Mouse (Mus musculus): ENCODE results near the gene Itgb7. TPM values are rescaled to one million over a fixed set of nuclear protein-coding genes. Genes with fewer than 3 reads are reported as not detected.

Gene Itgb7
- polyA plus RNA-seq, 1 experiment from 2014 or later, result 6.6 TPM

DNA sequence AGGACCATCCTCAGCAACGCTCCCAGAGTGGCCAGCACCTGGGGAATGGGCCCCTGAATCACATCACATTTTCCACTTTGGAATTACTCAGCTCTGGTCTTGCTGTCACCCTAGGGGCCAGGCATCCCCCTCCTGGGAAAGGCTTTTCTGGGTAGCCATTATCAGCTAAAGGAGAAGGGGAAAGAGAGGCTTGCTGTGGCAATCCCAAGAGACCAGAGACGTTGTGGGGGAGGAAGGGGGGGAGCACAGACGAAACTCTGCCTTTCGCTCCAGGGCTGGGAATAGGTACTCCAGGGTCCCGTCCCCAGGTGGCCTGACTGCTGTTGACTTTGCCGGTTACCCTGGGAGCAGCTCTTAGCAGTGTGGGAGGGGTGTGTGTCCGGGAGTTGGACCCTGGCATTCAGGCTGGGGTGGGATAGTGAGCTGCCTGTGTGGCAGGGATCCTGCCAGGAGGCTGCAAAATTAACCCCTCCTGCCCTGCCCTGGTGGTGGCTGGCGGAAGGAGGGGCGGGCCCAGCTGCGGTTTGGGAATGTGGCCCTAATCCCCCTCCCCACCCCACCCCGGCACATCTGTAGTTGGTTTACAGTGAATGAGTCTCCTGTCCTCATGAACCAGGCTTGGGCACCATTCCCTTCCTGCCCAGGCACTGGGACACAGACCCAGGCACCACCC lies 27.0 kb upstream of the Itgb7 start:
- peak; percentile 53 for ATAC-seq (ENCODE audit: insufficient number of reproducible peaks, low FRiP score, low TSS enrichment, low read depth)
- H3K9ac ChIP-seq, result 0 out of 2 replicates have a peak overlapping the region, but pooled peaks have one; percentile 17
- H3K27me3 ChIP-seq, result no peaks in the 10 kb centered on the region
- H3K27ac ChIP-seq, result peak overlapping the region; percentile 98
- H3K9me3 ChIP-seq, result no peaks in the 10 kb centered on the region
- H3K4me3 ChIP-seq, result peak overlapping the region; percentile 79
- peaks cover 4% of the 10 kb centered on the region; the same call in 1 of the 2 replicates for H3K36me3 ChIP-seq
- peaks cover 72% of the 10 kb centered on the region for H3K4me1 ChIP-seq
- 4% methylated on average over 11 of the region's 11 CpGs for WGBS
- H3K4me2 ChIP-seq, result peak overlapping the region; percentile 81

DNA sequence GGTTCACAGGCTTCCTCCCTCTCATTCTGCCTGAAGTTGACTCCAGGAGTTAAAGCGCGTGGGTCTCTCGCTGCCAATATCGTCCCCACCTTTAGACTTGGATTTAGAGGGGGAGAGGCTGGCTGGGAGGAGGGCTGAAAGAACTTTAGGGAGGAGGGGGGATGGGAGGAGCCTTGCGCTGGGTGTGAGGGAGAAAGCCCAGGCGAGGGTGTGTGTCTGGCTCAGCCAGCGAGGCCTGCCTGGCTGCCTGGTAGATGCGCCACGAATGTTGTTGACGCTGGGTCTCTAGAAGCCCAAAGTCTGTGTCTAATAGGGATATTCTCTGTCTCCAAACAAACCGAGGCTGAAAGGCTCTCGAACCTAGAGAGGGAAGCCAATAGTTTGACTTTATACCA lies 26.3 kb upstream of the Itgb7 start:
- ATAC-seq (ENCODE audit: insufficient number of reproducible peaks, low FRiP score, low TSS enrichment, low read depth), result peak; percentile 56
- no peaks in the 10 kb centered on the region for H3K9me3 ChIP-seq
- H3K36me3 ChIP-seq, result peaks cover 8% of the 10 kb centered on the region; the same call in 1 of the 2 replicates
- WGBS, result 2% methylated on average over 12 of the region's 12 CpGs
- peak overlapping the region; percentile 92; the same call in 1 of the 2 replicates for H3K9ac ChIP-seq
- peaks cover 73% of the 10 kb centered on the region for H3K4me1 ChIP-seq
- peak overlapping the region; percentile 98 for H3K27ac ChIP-seq
- H3K27me3 ChIP-seq, result no peaks in the 10 kb centered on the region
- H3K4me3 ChIP-seq, result peak overlapping the region; percentile 79
- peak overlapping the region; percentile 81 for H3K4me2 ChIP-seq

GRCm38 (mm10) chr15:102257202-102258075 lies 25.7 kb upstream of the Itgb7 start, which contains the start of gene Rarg:
Gene Rarg, minus strand, starts transcription at chr15:102257517.
- H3K9ac ChIP-seq, result peak within 1 kb of the TSS; percentile 92
- H3K36me3 ChIP-seq, result peaks cover 11% of the 10 kb centered on the region
- peak; percentile 72 for ATAC-seq (ENCODE audit: insufficient number of reproducible peaks, low FRiP score, low TSS enrichment, low read depth)
- H3K4me2 ChIP-seq, result peak within 1 kb of the TSS; percentile 81
- peak within 1 kb of the TSS; percentile 79 for H3K4me3 ChIP-seq
- H3K4me1 ChIP-seq, result peaks cover 72% of the 10 kb centered on the region
- no peaks in the 10 kb centered on the region for H3K27me3 ChIP-seq
- no peaks in the 10 kb centered on the region for H3K9me3 ChIP-seq
- H3K27ac ChIP-seq, result peak within 1 kb of the TSS; percentile 98
- WGBS, result under 1% methylated on average over 39 of the region's 46 CpGs

DNA sequence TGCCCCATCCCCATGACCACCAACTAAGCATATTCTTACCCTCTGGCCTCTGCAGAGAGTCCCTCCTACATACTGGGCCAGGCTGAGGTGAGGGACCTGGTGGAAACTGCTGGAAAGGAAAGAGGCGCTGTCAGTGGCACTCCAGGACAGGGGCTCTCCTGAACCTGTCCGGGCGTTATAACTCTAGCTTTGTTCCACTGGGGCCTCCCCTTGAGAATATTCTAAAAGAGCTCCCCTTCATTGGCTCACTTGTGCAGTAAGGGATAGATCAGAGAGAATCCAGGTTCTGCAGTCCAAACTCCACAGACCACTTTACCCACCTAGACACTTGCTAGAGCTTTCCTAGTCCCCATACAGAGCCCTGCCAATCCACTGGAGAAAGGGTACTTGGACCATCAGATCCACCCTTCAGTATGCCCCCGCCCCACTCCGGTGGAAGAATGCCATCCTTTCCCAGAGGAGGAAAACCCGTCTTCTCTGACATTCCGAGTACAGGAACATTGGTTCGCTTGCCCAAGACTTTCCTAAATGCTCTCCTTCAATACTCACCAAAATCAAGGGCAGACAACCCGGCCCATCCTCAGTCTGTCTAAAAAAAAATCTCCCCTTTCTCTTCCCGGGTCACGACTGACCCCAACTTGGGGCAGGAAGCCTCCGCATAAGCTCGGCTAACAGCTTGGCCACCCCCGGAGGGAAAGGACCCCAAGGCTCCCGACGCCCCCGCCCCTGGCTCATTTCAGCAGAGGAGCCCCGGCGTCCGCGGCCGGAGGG lies 24.9 kb upstream of the Itgb7 start:
- peak overlapping the region; percentile 79 for H3K4me3 ChIP-seq
- peak overlapping the region; percentile 81 for H3K4me2 ChIP-seq
- no peaks in the 10 kb centered on the region for H3K27me3 ChIP-seq
- H3K9me3 ChIP-seq, result no peaks in the 10 kb centered on the region
- WGBS, result 4% methylated on average over 22 of the region's 22 CpGs
- H3K4me1 ChIP-seq, result peaks cover 72% of the 10 kb centered on the region
- peak overlapping the region; percentile 98 for H3K27ac ChIP-seq
- no peak for ATAC-seq (ENCODE audit: insufficient number of reproducible peaks, low FRiP score, low TSS enrichment, low read depth)
- H3K9ac ChIP-seq, result peak overlapping the region; percentile 92
- H3K36me3 ChIP-seq, result peaks cover 20% of the 10 kb centered on the region

DNA sequence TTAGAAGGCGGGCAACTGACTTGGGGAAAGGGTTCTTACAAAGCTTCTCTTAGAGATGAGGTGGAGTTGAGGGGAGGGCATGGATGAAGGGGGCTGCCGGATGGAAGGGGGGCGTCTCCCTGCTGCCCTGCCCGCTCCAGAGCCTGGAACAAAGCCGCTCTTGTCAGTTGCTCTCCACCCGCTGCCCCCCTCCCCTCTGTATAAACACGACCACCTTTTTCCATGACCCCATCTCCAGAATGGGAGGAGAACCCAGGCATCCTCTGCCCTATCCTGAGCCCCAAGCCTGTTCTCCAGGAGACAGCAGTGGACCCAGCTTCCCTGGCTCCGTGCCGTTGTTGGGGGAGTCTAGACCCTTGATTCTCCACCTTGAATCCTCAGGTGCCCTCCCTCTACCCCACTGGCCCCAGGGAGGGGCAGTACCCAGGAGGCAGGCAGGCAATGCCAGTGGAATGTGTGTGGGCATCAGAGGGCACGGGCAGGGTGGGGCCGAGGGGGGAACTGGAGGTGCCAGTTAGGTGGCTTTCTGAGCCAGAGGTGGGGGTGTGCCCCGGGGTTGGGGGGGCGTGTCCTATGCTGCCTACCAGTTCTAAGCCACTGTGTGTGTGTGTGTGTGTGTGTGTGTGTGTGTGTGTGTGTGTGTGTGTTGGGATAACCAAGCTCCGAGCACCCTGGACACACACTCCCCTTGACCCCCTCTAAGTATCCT lies 24.0 kb upstream of the Itgb7 start:
- Histone ChIP-seq H3K4me1 (peaks cover 78% of the 10 kb centered on the region), H3K27ac (peak overlapping the region; percentile 98), H3K9ac (peak overlapping the region; percentile 92), H3K27me3 (no peaks in the 10 kb centered on the region), H3K36me3 (peaks cover 29% of the 10 kb centered on the region), H3K4me2 (peak overlapping the region; percentile 81), H3K9me3 (no peaks in the 10 kb centered on the region), H3K4me3 (peak overlapping the region; percentile 79)
- ATAC-seq (ENCODE audit: insufficient number of reproducible peaks, low FRiP score, low TSS enrichment, low read depth), result peak; percentile 61
- WGBS, result 27% methylated on average over 13 of the region's 14 CpGs

GRCm38 (mm10) chr15:102250521-102250920 lies 18.8 kb upstream of the Itgb7 start:
- H3K9ac ChIP-seq, result no peak overlapping the region
- H3K27me3 ChIP-seq, result no peaks in the 10 kb centered on the region
- WGBS, result 46% methylated on average over 5 of the region's 5 CpGs
- H3K9me3 ChIP-seq, result no peaks in the 10 kb centered on the region
- peaks cover 32% of the 10 kb centered on the region for H3K36me3 ChIP-seq
- peaks cover 81% of the 10 kb centered on the region for H3K4me1 ChIP-seq
- peak overlapping the region; percentile 99 for H3K27ac ChIP-seq
- no peak for ATAC-seq (ENCODE audit: insufficient number of reproducible peaks, low FRiP score, low TSS enrichment, low read depth)
- 0 out of 2 replicates have a peak overlapping the region, but pooled peaks have one; percentile 58 for H3K4me3 ChIP-seq
- H3K4me2 ChIP-seq, result peak overlapping the region; percentile 85

GRCm38 (mm10) chr15:102249967-102250366 lies 18.2 kb upstream of the Itgb7 start:
- peak overlapping the region; percentile 99 for H3K27ac ChIP-seq
- H3K4me2 ChIP-seq, result peak overlapping the region; percentile 85
- WGBS, result 22% methylated on average over 9 of the region's 9 CpGs
- peak overlapping the region; percentile 58 for H3K4me3 ChIP-seq
- no peaks in the 10 kb centered on the region for H3K9me3 ChIP-seq
- H3K36me3 ChIP-seq, result peaks cover 32% of the 10 kb centered on the region
- H3K27me3 ChIP-seq, result no peaks in the 10 kb centered on the region
- peaks cover 80% of the 10 kb centered on the region for H3K4me1 ChIP-seq
- no peak for ATAC-seq (ENCODE audit: insufficient number of reproducible peaks, low FRiP score, low TSS enrichment, low read depth)
- peak overlapping the region; percentile 8; the same call in 1 of the 2 replicates for H3K9ac ChIP-seq

- Histone ChIP-seq H3K9ac (no peak overlapping the region), H3K4me3 (peak overlapping the region; percentile 58), H3K4me2 (peak overlapping the region; percentile 85), H3K27me3 (no peaks in the 10 kb centered on the region), H3K27ac (peak overlapping the region; percentile 99), H3K36me3 (peaks cover 32% of the 10 kb centered on the region), H3K9me3 (no peaks in the 10 kb centered on the region), H3K4me1 (peaks cover 79% of the 10 kb centered on the region)
- peak; percentile 15; the same call in 1 of the 2 replicates for ATAC-seq (ENCODE audit: insufficient number of reproducible peaks, low FRiP score, low TSS enrichment, low read depth)
- WGBS, result 1% methylated on average over 13 of the region's 13 CpGs
These were observed 17.5 kb upstream of the Itgb7 start for GRCm38 (mm10) chr15:102249251-102249691.

DNA sequence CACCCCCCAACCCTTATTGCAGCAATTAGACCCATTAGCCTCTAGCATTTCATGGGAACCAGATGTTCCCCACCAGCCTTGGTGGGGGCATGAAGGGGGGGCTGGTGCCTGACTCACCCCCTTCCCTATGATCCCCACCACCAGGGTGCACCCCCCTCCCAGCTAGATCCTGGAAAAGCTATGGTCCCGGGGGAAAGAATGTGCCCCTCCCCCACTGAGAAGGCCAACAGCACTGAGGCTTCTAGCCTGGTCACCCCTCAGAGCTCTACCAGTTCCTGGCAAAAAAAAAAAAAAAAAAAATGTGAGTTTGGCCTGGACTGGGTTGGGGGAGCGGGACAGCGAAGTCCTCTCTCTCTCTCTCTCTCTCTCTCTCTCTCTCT lies 17.1 kb upstream of the Itgb7 start:
- WGBS, result 6% methylated on average over 3 of the region's 3 CpGs
- ATAC-seq (ENCODE audit: insufficient number of reproducible peaks, low FRiP score, low TSS enrichment, low read depth), result no peak
- H3K36me3 ChIP-seq, result peaks cover 28% of the 10 kb centered on the region
- peak overlapping the region; percentile 99 for H3K27ac ChIP-seq
- peaks cover 79% of the 10 kb centered on the region for H3K4me1 ChIP-seq
- no peaks in the 10 kb centered on the region for H3K9me3 ChIP-seq
- H3K4me3 ChIP-seq, result peak overlapping the region; percentile 58
- peak overlapping the region; percentile 85 for H3K4me2 ChIP-seq
- H3K9ac ChIP-seq, result peak overlapping the region; percentile 10; the same call in 1 of the 2 replicates
- H3K27me3 ChIP-seq, result no peaks in the 10 kb centered on the region

- H3K27me3 ChIP-seq, result no peaks in the 10 kb centered on the region
- no peaks in the 10 kb centered on the region for H3K9me3 ChIP-seq
- ATAC-seq (ENCODE audit: insufficient number of reproducible peaks, low FRiP score, low TSS enrichment, low read depth), result no peak
- peak overlapping the region; percentile 85 for H3K4me2 ChIP-seq
- peaks cover 80% of the 10 kb centered on the region for H3K4me1 ChIP-seq
- peak overlapping the region; percentile 58 for H3K4me3 ChIP-seq
- peaks cover 24% of the 10 kb centered on the region for H3K36me3 ChIP-seq
- H3K27ac ChIP-seq, result peak overlapping the region; percentile 99
- WGBS, result 2% methylated on average over 8 of the region's 8 CpGs
- H3K9ac ChIP-seq, result 0 out of 2 replicates have a peak overlapping the region, but pooled peaks have one; percentile 10
These were observed 16.5 kb upstream of the Itgb7 start for GRCm38 (mm10) chr15:102248131-102248811.

Measured in limb, embryonic 15.5 days (tissue).